Mouse (Mus musculus) gastrocnemius, adult 2 months (tissue): ENCODE data around the gene Grhl3. TPM values are rescaled to one million over a fixed set of nuclear protein-coding genes. Genes with fewer than 3 reads are reported as not detected.
A peak's percentile ranks its signal among the peaks of the same experiment; 100 is the strongest.

ENCODE experiments used
- DNase-seq: peaks from one replicate; pipeline ENCODE4 v3.0.0; 2022
- H3K27ac ChIP-seq: fragments of 200-600 bp; 2 replicates; pipeline ENCODE4 v1.8.1; 2022; ENCODE audit warnings: mild to moderate bottlenecking
- H3K4me3 ChIP-seq: fragments of 200-600 bp; 2 replicates; pipeline ENCODE4 v1.8.1; 2022; ENCODE audit warnings: mild to moderate bottlenecking, moderate library complexity
- CTCF ChIP-seq: fragments of 200-600 bp; IDR thresholded peaks from 2 replicates; pipeline ENCODE4 v1.8.1; 2022; ENCODE audit warnings: antibody characterized with exemption, mild to moderate bottlenecking, moderate library complexity
- intact Hi-C: fragments of 180-260 bp; cut with DNase I; formaldehyde crosslinking; loops from one replicate; pipeline ENCODE4 v1.15.1; 2025
- total RNA-seq, 2 experiments: library from RNA; stranded (reverse); gene quantifications; 2 replicates each; pipeline ENCODE4 v1.2.3; 2021

The Grhl3 gene
- total RNA-seq, 2 experiments from 2014 or later = not detected

- Histone ChIP-seq H3K27ac (no peak overlapping the region), H3K4me3 (no peak overlapping the region)
- intact Hi-C loops = no loop called here
- TF ChIP-seq CTCF = no peak
- DNase-seq = peak; percentile 19
These were observed 4.2 kb downstream of the Grhl3 start for GRCm38 (mm10) chr4:135569201-135569600.

GRCm38 (mm10) chr4:135567484-135567883 is 5.9 kb downstream of the Grhl3 start:
- no peak for TF ChIP-seq CTCF
- intact Hi-C loops = no loop called here
- Histone ChIP-seq H3K4me3 (no peak overlapping the region), H3K27ac (no peak overlapping the region)
- peak; percentile 39 for DNase-seq

GRCm38 (mm10) chr4:135567042-135567441 is 6.4 kb downstream of the Grhl3 start:
- DNase-seq = peak; percentile 22
- no peak overlapping the region for H3K27ac ChIP-seq

GRCm38 (mm10) chr4:135565400-135565799 is 8.0 kb downstream of the Grhl3 start:
- DNase-seq = no peak
- H3K27ac ChIP-seq = no peak overlapping the region
- no peak overlapping the region for H3K4me3 ChIP-seq
- intact Hi-C loops = no loop called here
- no peak for TF ChIP-seq CTCF

More at GRCm38 (mm10) chr4:135567042-135567441, 6.4 kb downstream of the Grhl3 start:
- TF ChIP-seq CTCF = no peak
- intact Hi-C loops = no loop called here
- no peak overlapping the region for H3K4me3 ChIP-seq

GRCm38 (mm10) chr4:135563794-135564193 is 9.6 kb downstream of the Grhl3 start:
- no peak overlapping the region for H3K27ac ChIP-seq
- no peak for TF ChIP-seq CTCF
- DNase-seq = no peak
- H3K4me3 ChIP-seq = no peak overlapping the region
- intact Hi-C loops = no loop called here

- no peak overlapping the region for H3K4me3 ChIP-seq
- no peak for DNase-seq
- intact Hi-C loops = no loop called here
- no peak overlapping the region for H3K27ac ChIP-seq
- no peak for TF ChIP-seq CTCF
These were observed 24.1 kb downstream of the Grhl3 start for GRCm38 (mm10) chr4:135549323-135549722.

GRCm38 (mm10) chr4:135548521-135549077 is 24.8 kb downstream of the Grhl3 start:
- TF ChIP-seq CTCF = no peak
- Histone ChIP-seq H3K4me3 (no peak overlapping the region), H3K27ac (no peak overlapping the region)
- no peak for DNase-seq
- intact Hi-C loops = no loop called here

- Histone ChIP-seq H3K4me3 (no peak overlapping the region), H3K27ac (no peak overlapping the region)
- TF ChIP-seq CTCF = no peak
- no peak for DNase-seq
- intact Hi-C loops = no loop called here
These were observed 25.3 kb downstream of the Grhl3 start for GRCm38 (mm10) chr4:135548108-135548507.

GRCm38 (mm10) chr4:135547551-135547950 is 25.9 kb downstream of the Grhl3 start:
- no peak for DNase-seq
- Histone ChIP-seq H3K27ac (no peak overlapping the region), H3K4me3 (no peak overlapping the region)
- intact Hi-C loops = no loop called here
- no peak for TF ChIP-seq CTCF

GRCm38 (mm10) chr4:135546793-135547192 is 26.6 kb downstream of the Grhl3 start:
- no peak for DNase-seq
- TF ChIP-seq CTCF = no peak
- H3K4me3 ChIP-seq = no peak overlapping the region
- intact Hi-C loops = no loop called here
- no peak overlapping the region for H3K27ac ChIP-seq

- no peak for TF ChIP-seq CTCF
- intact Hi-C loops = no loop called here
- no peak overlapping the region for H3K27ac ChIP-seq
- no peak overlapping the region for H3K4me3 ChIP-seq
- DNase-seq = no peak
These were observed 27.4 kb downstream of the Grhl3 start for GRCm38 (mm10) chr4:135546008-135546407.

- intact Hi-C loops = no loop called here
- H3K27ac ChIP-seq = peak overlapping the region; percentile 8; the same call in 1 of the 2 replicates
- DNase-seq = peak; percentile 46
- no peak for TF ChIP-seq CTCF
- peak overlapping the region; percentile 60 for H3K4me3 ChIP-seq
These were observed 28.3 kb downstream of the Grhl3 start for GRCm38 (mm10) chr4:135545080-135545511.

- no peak for DNase-seq
- TF ChIP-seq CTCF = no peak
- intact Hi-C loops = no loop called here
- Histone ChIP-seq H3K4me3 (no peak overlapping the region), H3K27ac (no peak overlapping the region)
These were observed 29.1 kb downstream of the Grhl3 start for GRCm38 (mm10) chr4:135544284-135544683.

GRCm38 (mm10) chr4:135540057-135540456 is 33.4 kb downstream of the Grhl3 start:
- Histone ChIP-seq H3K4me3 (no peak overlapping the region), H3K27ac (no peak overlapping the region)
- no peak for TF ChIP-seq CTCF
- intact Hi-C loops = no loop called here
- no peak for DNase-seq
